Mouse (Mus musculus) spleen, adult 18-20 months (tissue): ENCODE results near the gene Tigd4.
"Not testable (repeated sequence)": the region's sequence is repeated elsewhere in the genome, so short reads cannot be mapped to it uniquely, and the experiment has no call there.

Experiments
- DNase-seq, 2 experiments: peaks; one replicate each; pipeline ENCODE4 v3.0.0; 2022; ENCODE audit warnings: mixed read lengths in 2 of 2

Gene Tigd4

GRCm38 (mm10) chr3:84593274-84593673, at the start of gene Tigd4:
Tigd4 (plus strand) TSS chr3:84593574.
- no peak for DNase-seq

GRCm38 (mm10) chr3:84547177-84547576, 46.2 kb upstream of the Tigd4 start:
- peak in 1 of 2 experiments; percentile 6 for DNase-seq

- no peak for DNase-seq
Observed at GRCm38 (mm10) chr3:84555780-84556179, 37.6 kb upstream of the Tigd4 start.

GRCm38 (mm10) chr3:84558301-84558700, 35.1 kb upstream of the Tigd4 start:
- no peak for DNase-seq

GRCm38 (mm10) chr3:84562911-84563310, 30.5 kb upstream of the Tigd4 start:
- not testable (repeated sequence) for DNase-seq

- no peak for DNase-seq
Observed at GRCm38 (mm10) chr3:84563415-84563814, 30.0 kb upstream of the Tigd4 start.

GRCm38 (mm10) chr3:84568540-84568939, 24.8 kb upstream of the Tigd4 start:
- DNase-seq, result no peak

GRCm38 (mm10) chr3:84569587-84569986, 23.8 kb upstream of the Tigd4 start:
- no peak for DNase-seq

- DNase-seq, result no peak
Observed at GRCm38 (mm10) chr3:84570501-84570900, 22.9 kb upstream of the Tigd4 start.

GRCm38 (mm10) chr3:84580716-84581115, 12.7 kb upstream of the Tigd4 start:
- no peak for DNase-seq

GRCm38 (mm10) chr3:84581696-84582022, 11.7 kb upstream of the Tigd4 start:
- no peak for DNase-seq

- peak; percentile 88 to 94 for DNase-seq
Observed at GRCm38 (mm10) chr3:84582023-84582912, 11.1 kb upstream of the Tigd4 start, which contains the start of gene Arfip1. Arfip1 (minus strand) TSS chr3:84582625.

GRCm38 (mm10) chr3:84582913-84583276, 10.5 kb upstream of the Tigd4 start:
- DNase-seq, result no peak

GRCm38 (mm10) chr3:84586736-84587135, 6.6 kb upstream of the Tigd4 start:
- DNase-seq, result no peak

- no peak for DNase-seq
Observed at GRCm38 (mm10) chr3:84594894-84595676, 1.7 kb downstream of the Tigd4 start.

GRCm38 (mm10) chr3:84595677-84596234, 2.4 kb downstream of the Tigd4 start:
- no peak for DNase-seq

- DNase-seq, result no peak
Observed at GRCm38 (mm10) chr3:84597996-84598734, 4.8 kb downstream of the Tigd4 start.

- no peak for DNase-seq
Observed at GRCm38 (mm10) chr3:84598756-84599155, 5.4 kb downstream of the Tigd4 start.

GRCm38 (mm10) chr3:84601870-84602495, 8.6 kb downstream of the Tigd4 start:
- DNase-seq, result no peak

- no peak for DNase-seq
Observed at GRCm38 (mm10) chr3:84602759-84603158, 9.4 kb downstream of the Tigd4 start.

- DNase-seq, result no peak
Observed at GRCm38 (mm10) chr3:84603212-84603611, 9.8 kb downstream of the Tigd4 start.

GRCm38 (mm10) chr3:84610183-84610710, 16.9 kb downstream of the Tigd4 start:
- no peak for DNase-seq
